Mouse (Mus musculus) gastrocnemius, adult 2 months (tissue): ENCODE measurements around the gene Ulk4. TPM values are rescaled to one million over a fixed set of nuclear protein-coding genes. Genes with fewer than 3 reads are reported as not detected.

ENCODE experiments used
- DNase-seq: peaks from one replicate; pipeline ENCODE4 v3.0.0; 2022
- H3K27ac ChIP-seq: fragments of 200-600 bp; 2 replicates; pipeline ENCODE4 v1.8.1; 2022; ENCODE audit warnings: mild to moderate bottlenecking
- H3K4me3 ChIP-seq: fragments of 200-600 bp; 2 replicates; pipeline ENCODE4 v1.8.1; 2022; ENCODE audit warnings: mild to moderate bottlenecking, moderate library complexity
- CTCF ChIP-seq: fragments of 200-600 bp; IDR thresholded peaks from 2 replicates; pipeline ENCODE4 v1.8.1; 2022; ENCODE audit warnings: antibody characterized with exemption, mild to moderate bottlenecking, moderate library complexity
- intact Hi-C: fragments of 180-260 bp; cut with DNase I; formaldehyde crosslinking; loops from one replicate; pipeline ENCODE4 v1.15.1; 2025
- long read RNA-seq, 2 experiments: library from polyadenylated mRNA; stranded (forward); transcript quantifications; one replicate each; pipeline ENCODE4 v2.0.0; 2021
- total RNA-seq, 2 experiments: library from RNA; stranded (reverse); gene quantifications; 2 replicates each; pipeline ENCODE4 v1.2.3; 2021

The Ulk4 gene
- total RNA-seq: under 1 TPM; 0.11 to 0.36 TPM
- long read RNA-seq, experiment 1: 0 reads
- long read RNA-seq, experiment 2: 0 reads

- intact Hi-C loops: no loop called here
- Histone ChIP-seq H3K4me3 (peak within 1 kb of the TSS; percentile 82), H3K27ac (peak within 1 kb of the TSS; percentile 92)
- TF ChIP-seq CTCF: no peak
- peak; percentile 94 for DNase-seq
Observed at GRCm38 (mm10) chr9:121277118-121278060, at the start of gene Ulk4. Ulk4 (minus strand) TSS chr9:121277197.

DNA sequence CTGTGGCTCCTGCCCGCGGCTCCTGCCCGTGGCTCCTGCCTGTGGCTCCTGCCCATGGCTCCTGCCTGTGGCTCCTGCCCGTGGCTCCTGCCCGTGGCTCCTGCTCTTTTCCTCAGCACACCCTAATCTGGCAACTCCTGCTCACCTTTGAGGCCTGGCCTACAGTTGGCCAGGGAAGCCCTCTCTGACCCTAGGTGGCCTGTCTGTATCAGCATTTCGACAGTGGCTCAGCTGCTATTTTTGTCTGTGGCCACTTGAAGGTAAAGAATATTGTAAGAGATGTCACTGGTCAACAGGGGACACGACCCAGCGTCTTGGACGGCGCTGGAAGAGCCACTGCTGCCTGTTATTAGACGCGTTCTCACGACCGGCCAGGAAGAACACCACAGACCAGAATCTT lies 45.0 kb upstream of the Ulk4 start:
- H3K27ac ChIP-seq: peak overlapping the region; percentile 95
- intact Hi-C loops: no loop called here
- TF ChIP-seq CTCF: no peak
- peak; percentile 71 for DNase-seq
- H3K4me3 ChIP-seq: no peak overlapping the region

DNA sequence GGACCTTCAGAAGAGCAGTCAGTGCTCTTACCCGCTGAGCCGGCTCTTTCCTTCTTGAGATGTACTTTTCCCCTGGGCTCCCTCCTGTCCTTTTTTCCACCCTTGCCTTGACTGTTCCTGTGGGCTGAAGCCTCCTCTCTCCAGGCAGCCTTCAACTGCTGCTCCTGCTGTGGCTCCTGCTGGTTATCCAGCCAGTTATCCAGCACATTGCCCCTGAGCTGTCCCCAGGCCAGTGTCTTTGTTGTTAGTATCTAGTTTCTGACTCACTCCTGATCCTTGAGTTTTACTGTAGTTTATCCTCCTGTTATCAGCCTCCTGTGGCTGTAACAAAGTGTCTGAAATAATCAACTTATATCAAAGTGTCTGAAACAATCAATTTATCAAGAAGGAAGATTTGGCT lies 44.1 kb upstream of the Ulk4 start:
- H3K4me3 ChIP-seq: no peak overlapping the region
- intact Hi-C loops: no loop called here
- TF ChIP-seq CTCF: no peak
- H3K27ac ChIP-seq: peak overlapping the region; percentile 95
- DNase-seq: no peak

GRCm38 (mm10) chr9:121320433-121320832 lies 43.4 kb upstream of the Ulk4 start:
- TF ChIP-seq CTCF: no peak
- intact Hi-C loops: no loop called here
- H3K27ac ChIP-seq: peak overlapping the region; percentile 95
- DNase-seq: peak; percentile 19
- H3K4me3 ChIP-seq: no peak overlapping the region

- intact Hi-C loops: no loop called here
- TF ChIP-seq CTCF: no peak
- Histone ChIP-seq H3K4me3 (no peak overlapping the region), H3K27ac (peak overlapping the region; percentile 95)
- peak; percentile 43 for DNase-seq
Observed at GRCm38 (mm10) chr9:121319323-121319966, 42.4 kb upstream of the Ulk4 start.

DNA sequence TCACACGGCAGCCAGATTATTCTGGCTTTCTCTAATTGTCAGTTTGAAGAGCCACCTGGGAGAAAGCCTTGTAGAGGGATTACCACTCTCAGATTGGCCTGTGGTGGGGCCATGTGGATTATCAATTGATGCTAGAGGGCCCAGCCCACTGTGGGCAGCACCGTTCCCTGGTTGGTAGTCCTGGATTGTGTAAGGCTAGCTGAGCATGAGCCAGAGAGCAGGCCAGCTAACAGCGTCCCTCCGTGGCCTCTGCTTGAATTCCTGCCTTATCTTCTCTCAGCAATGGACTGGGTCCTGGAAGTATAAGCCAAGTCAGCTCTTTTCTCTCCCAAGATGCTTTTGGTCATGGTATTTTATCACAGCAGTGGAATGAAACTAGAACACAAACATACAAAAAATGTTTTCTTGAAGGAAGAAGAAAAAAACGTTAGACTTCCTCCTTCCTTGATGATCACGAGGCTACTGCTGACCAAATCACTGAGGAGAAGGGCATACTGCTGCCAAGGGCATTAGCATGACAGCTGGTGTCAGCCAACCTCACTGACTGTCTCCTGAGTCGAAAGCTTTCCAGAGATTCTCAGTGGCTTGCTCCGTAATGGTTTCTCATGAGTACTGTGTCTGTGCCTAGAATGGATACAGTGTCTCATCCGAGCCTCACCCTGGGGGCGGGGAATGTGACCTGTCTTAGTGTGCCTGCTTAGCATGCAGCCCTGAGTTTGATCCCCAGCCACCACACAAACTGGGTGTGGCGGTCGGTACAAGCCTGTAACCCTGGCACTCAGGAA lies 39.8 kb upstream of the Ulk4 start:
- peak overlapping the region; percentile 30 for H3K4me3 ChIP-seq
- peak; percentile 19; the same call in 1 of the 2 replicates for TF ChIP-seq CTCF
- intact Hi-C loops: no loop called here
- DNase-seq: peak; percentile 86
- H3K27ac ChIP-seq: peak overlapping the region; percentile 95

- intact Hi-C loops: loop anchor here (2.0 kb wide), 1 partner anchor 35 kb away; no protein-coding TSS in a partner anchor
- no peak for DNase-seq
- no peak overlapping the region; the same call in 1 of the 2 replicates for H3K4me3 ChIP-seq
- H3K27ac ChIP-seq: peak overlapping the region; percentile 95
- no peak for TF ChIP-seq CTCF
Observed at GRCm38 (mm10) chr9:121315901-121316595, 39.1 kb upstream of the Ulk4 start.

DNA sequence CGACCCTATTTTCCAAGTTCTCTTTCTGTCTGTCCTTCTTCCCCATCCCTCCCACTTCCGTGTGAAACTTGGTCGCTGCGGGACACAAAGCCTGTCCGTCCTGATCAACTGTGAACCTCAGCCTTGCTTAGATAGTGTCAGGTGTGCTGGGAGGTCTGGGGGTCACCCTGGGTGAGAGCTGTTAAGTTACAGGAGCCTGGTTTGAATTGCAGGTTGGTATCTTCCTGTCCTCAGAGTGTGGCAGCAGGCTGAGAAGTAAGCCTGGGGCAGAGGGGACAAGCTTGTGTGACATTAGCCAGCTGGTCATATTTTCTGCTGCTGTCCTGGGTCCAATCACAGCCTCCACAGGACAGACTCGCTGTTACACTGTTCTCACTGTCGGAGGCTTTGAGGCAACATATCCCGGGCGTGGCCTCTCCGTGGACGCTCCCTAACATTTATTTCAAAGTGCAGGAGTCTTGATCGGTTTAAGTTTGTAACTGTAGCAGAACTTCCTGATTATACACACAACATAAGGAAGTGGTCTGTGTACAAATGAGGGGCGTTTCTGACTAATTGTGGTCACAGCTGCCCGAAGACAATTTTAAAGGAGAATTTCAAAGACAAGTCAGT lies 37.6 kb upstream of the Ulk4 start:
- DNase-seq: peak; percentile 70

DNA sequence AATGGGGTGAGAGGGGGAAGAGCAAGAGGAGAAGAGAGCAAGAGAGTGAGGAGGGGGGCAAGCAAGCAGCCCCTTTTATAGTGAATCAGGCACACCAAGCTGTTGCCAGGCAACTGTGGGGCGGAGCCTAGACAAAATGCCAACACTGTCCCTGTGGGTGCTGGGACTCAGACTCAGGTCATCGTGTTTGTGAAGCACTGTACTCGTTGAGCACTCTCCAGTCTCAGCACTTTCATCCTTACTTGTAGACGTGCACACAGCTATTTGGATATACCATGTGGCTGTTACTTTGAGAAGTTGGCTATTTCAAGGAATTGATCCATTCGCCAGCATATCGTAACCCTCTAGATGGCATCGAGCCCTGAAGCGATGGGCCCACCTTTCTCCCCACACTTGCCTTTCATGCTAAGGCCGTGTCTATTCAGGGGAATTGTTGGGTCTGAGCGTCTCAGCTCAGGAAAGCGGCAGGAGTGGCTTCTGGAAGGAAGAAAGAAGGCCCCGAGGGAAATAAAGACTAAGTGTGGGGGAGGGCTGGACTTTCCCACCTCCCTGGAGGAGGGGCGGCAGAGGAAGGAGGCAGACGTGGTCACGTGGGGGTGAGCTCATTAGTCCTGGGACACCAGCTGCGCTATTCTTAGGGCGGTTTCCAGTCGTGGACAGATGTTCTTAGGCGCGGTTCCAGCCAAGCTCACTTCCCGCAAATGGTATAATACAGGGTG lies 36.8 kb upstream of the Ulk4 start:
- peak overlapping the region; percentile 95 for H3K27ac ChIP-seq
- peak overlapping the region; percentile 67 for H3K4me3 ChIP-seq
- no peak for TF ChIP-seq CTCF
- DNase-seq: peak; percentile 93
- intact Hi-C loops: loop anchor here (2.0 kb wide), 1 partner anchor 37 kb away; no protein-coding TSS in a partner anchor

More for the DNA sequence above, 37.6 kb upstream of the Ulk4 start:
- Histone ChIP-seq H3K4me3 (peak overlapping the region; percentile 67), H3K27ac (peak overlapping the region; percentile 95)
- intact Hi-C loops: loop anchor here (2.0 kb wide), 1 partner anchor 36 kb away; no protein-coding TSS in a partner anchor
- TF ChIP-seq CTCF: no peak

- no peak for TF ChIP-seq CTCF
- DNase-seq: peak; percentile 17
- peak overlapping the region; percentile 95 for H3K27ac ChIP-seq
- intact Hi-C loops: no loop called here
- H3K4me3 ChIP-seq: no peak overlapping the region
Observed at GRCm38 (mm10) chr9:121312237-121312891, 35.4 kb upstream of the Ulk4 start.
